Mouse (Mus musculus) ES-E14 (cell line): ENCODE results near the gene Gne. TPM values are rescaled to one million over a fixed set of nuclear protein-coding genes. Genes with fewer than 3 reads are reported as not detected.

Source experiments
- DNase-seq: peaks from one replicate; pipeline ENCODE4 v3.0.0-alpha.2; 2013; ENCODE audit warnings: low read depth, low spot score
- H3K27ac ChIP-seq: 2 replicates; pipeline ENCODE4 v1.5.1; 2012; ENCODE audit warnings: low read depth, mild to moderate bottlenecking, low read length, moderate library complexity, mixed read lengths; ENCODE audit not compliant: poor library complexity, insufficient read depth, severe bottlenecking
- H3K36me3 ChIP-seq: 2 replicates; pipeline ENCODE4 v1.6.1; 2012; ENCODE audit warnings: mild to moderate bottlenecking, low read length, moderate library complexity, mixed read lengths; ENCODE audit not compliant: control insufficient read depth, poor library complexity, insufficient read depth, severe bottlenecking
- H3K4me1 ChIP-seq, 2 experiments: fragments of 150-350 bp in 1 of 2; sonication (generic) in 1 of 2; 2 replicates each; pipeline ENCODE4 v1.6.1; 2012; ENCODE audit warnings: low read length in 2 of 2, mild to moderate bottlenecking in 1 of 2, mixed read lengths in 1 of 2; ENCODE audit not compliant: control insufficient read depth in 2 of 2, insufficient read depth in 2 of 2, poor library complexity in 1 of 2
- H3K4me3 ChIP-seq, 2 experiments: fragments of 150-350 bp in 1 of 2; sonication (generic) in 1 of 2; 2 replicates each; pipeline ENCODE4 v1.5.1; 2012; ENCODE audit warnings: low read length in 2 of 2, low read depth in 1 of 2, mild to moderate bottlenecking in 1 of 2, mixed read lengths in 1 of 2; ENCODE audit not compliant: insufficient read depth in 1 of 2, poor library complexity in 1 of 2, severe bottlenecking in 1 of 2
- H3K9ac ChIP-seq: 2 replicates; pipeline ENCODE4 v1.6.1; 2012; ENCODE audit warnings: low read depth, mild to moderate bottlenecking, low read length, mixed read lengths; ENCODE audit not compliant: poor library complexity, insufficient read depth, severe bottlenecking
- H3K9me3 ChIP-seq: fragments of 150-350 bp; sonication (generic); 2 replicates; pipeline ENCODE4 v1.6.1; 2012; ENCODE audit warnings: low read depth, mild to moderate bottlenecking, low read length; ENCODE audit not compliant: control insufficient read depth, insufficient read depth
- CHD2 ChIP-seq: IDR thresholded peaks from 2 replicates; pipeline ENCODE4 v1.6.1; 2014; ENCODE audit warnings: mild to moderate bottlenecking, low read depth, low read length, inconsistent platforms
- HCFC1 ChIP-seq: IDR thresholded peaks from 2 replicates; pipeline ENCODE4 v1.6.1; 2012; ENCODE audit warnings: low read length, inconsistent platforms, borderline replicate concordance; ENCODE audit not compliant: insufficient read depth
- MAFK ChIP-seq: IDR thresholded peaks from 2 replicates; pipeline ENCODE4 v1.6.1; 2014; ENCODE audit warnings: mild to moderate bottlenecking, low read depth, low read length, inconsistent platforms; ENCODE audit not compliant: insufficient read depth
- ZC3H11A ChIP-seq: IDR thresholded peaks from 2 replicates; pipeline ENCODE4 v1.6.1; 2012; ENCODE audit warnings: low read depth, mild to moderate bottlenecking, inconsistent platforms, low read length, borderline replicate concordance
- ZNF384 ChIP-seq: IDR thresholded peaks from 2 replicates; pipeline ENCODE4 v1.6.1; 2012; ENCODE audit warnings: low read depth, low read length, inconsistent platforms
- in situ Hi-C, 2 experiments: fragments of 600-800 bp; cut with MboI; formaldehyde crosslinking; loops; one replicate each; pipeline ENCODE4 v1.15.1; 2025; ENCODE audit warnings: low sequenced_read_pairs in 2 of 2, inconsistent platforms in 1 of 2; ENCODE audit not compliant: unreplicated experiment in 2 of 2
- total RNA-seq: library from RNA; depleted of rRNA; stranded (reverse); fragments of 300-350 nt; gene quantifications from 2 replicates; pipeline ENCODE4 v1.2.3, GENCODE M21; 2012

Gne gene
- total RNA-seq, 1 experiment = 20.5 TPM

DNA sequence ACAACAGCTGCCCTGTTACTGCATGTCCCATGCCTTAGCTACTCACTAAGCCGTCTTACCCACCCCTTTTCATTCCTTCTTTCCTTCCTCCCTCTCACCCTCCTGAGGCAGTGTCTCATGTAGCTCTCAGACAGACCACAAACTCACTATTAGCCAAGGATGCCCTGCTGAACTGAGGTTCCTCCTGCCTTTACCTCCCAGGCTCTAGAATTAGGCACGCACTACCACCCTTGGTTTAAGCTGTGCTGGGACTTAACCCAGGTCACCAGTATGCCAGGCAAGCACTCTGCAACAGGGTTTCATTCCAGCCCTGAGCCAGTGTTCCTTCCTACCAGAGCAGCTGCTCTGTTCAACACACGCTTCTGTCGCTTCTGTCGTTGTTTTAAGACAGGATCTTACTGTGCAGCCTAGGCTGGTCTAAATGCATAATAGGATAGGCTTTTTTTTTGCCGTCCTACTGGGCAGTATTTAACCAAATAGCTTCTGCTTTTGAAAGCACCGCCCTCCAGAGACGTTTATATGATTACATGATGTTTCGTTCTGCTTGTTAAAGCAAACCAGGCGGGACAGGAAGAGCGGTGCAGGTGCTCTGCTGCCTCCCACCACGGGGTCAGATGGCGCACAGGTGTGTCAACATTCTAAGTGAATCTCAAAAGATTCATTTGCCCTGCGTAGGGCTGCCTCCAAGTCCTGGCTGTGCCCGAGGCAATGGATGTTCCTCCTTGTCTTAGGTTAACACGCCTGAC lies 29.6 kb upstream of the Gne start:
- Histone ChIP-seq H3K4me1 (peaks cover 0 to 5% of the 10 kb centered on the region in 2 experiments; a peak in 1 of 4 replicates), H3K36me3 (no peaks in the 10 kb centered on the region), H3K9me3 (no peaks in the 10 kb centered on the region), H3K27ac (no peak overlapping the region), H3K9ac (no peak overlapping the region), H3K4me3 (no peak overlapping the region)
- TF ChIP-seq ZNF384 (no peak), HCFC1 (no peak), CHD2 (no peak), MAFK (no peak), ZC3H11A (no peak)
- no peak for DNase-seq
- in situ Hi-C loops = no loop called here

- no peak overlapping the region for H3K9ac ChIP-seq
- TF ChIP-seq MAFK = no peak
- no peak for TF ChIP-seq HCFC1
- TF ChIP-seq ZNF384 = no peak
- TF ChIP-seq ZC3H11A = no peak
- TF ChIP-seq CHD2 = no peak
- DNase-seq = no peak
- H3K4me3 ChIP-seq = no peak overlapping the region
- peaks cover 0 to 5% of the 10 kb centered on the region in 2 experiments; a peak in 1 of 4 replicates for H3K4me1 ChIP-seq
- in situ Hi-C loops = no loop called here
- no peaks in the 10 kb centered on the region for H3K9me3 ChIP-seq
- H3K36me3 ChIP-seq = no peaks in the 10 kb centered on the region
- H3K27ac ChIP-seq = no peak overlapping the region
Observed at GRCm38 (mm10) chr4:44112741-44113140, 28.8 kb upstream of the Gne start.

DNA sequence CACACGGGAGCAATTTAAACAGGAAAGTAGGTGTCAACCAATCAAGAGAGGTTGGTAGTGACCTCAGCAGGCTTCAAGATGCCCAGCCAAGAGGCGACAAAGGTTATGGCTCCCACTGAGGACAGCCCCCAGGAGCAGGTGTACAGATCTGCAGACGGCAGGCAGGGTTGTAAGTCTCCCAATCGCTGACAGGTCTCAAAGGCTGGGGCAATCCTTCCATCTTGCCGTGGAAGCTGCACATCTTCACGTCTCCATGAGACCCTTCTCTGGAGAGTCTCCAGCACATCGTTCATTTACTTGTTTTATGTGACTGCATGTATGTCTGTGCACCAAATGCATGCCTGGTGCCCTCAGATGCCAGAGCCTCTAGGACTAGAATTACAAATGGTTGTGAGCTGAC lies 26.8 kb upstream of the Gne start:
- in situ Hi-C loops = no loop called here
- H3K4me3 ChIP-seq = no peak overlapping the region
- H3K36me3 ChIP-seq = no peaks in the 10 kb centered on the region
- TF ChIP-seq ZC3H11A = no peak
- TF ChIP-seq MAFK = no peak
- TF ChIP-seq ZNF384 = no peak
- no peak for TF ChIP-seq CHD2
- no peak for TF ChIP-seq HCFC1
- H3K4me1 ChIP-seq = peaks cover 5 to 6% of the 10 kb centered on the region in 2 experiments; a peak in 2 of 4 replicates
- H3K9me3 ChIP-seq = no peaks in the 10 kb centered on the region
- H3K27ac ChIP-seq = no peak overlapping the region
- H3K9ac ChIP-seq = no peak overlapping the region
- DNase-seq = no peak

DNA sequence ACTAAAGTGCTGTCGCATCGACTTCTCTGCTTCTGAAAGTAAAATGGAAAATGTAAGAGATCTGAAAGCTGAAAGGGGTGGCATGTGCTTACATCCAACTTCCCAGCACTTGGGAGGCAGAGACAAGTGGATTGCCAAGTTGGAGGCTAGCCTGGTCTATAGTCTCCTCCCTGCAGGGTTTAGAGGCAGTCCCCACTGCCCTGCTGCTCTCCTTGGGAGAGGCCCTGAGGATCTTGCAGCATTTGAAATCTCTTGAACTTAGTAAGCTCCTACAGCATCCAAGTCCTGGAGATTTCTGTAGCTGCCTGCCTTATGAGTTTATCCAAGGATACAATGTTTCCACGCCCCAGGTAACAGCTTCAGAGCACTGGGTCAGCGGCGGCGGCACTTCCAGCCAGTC lies 24.3 kb upstream of the Gne start:
- H3K9me3 ChIP-seq = no peaks in the 10 kb centered on the region
- no peak overlapping the region for H3K9ac ChIP-seq
- no peak overlapping the region for H3K4me3 ChIP-seq
- H3K27ac ChIP-seq = no peak overlapping the region
- in situ Hi-C loops = no loop called here
- H3K36me3 ChIP-seq = no peaks in the 10 kb centered on the region
- peaks cover 6 to 9% of the 10 kb centered on the region in 2 experiments; a peak in 2 of 4 replicates for H3K4me1 ChIP-seq
- TF ChIP-seq ZC3H11A (no peak), ZNF384 (no peak), MAFK (no peak), HCFC1 (no peak), CHD2 (no peak)
- DNase-seq = no peak

DNA sequence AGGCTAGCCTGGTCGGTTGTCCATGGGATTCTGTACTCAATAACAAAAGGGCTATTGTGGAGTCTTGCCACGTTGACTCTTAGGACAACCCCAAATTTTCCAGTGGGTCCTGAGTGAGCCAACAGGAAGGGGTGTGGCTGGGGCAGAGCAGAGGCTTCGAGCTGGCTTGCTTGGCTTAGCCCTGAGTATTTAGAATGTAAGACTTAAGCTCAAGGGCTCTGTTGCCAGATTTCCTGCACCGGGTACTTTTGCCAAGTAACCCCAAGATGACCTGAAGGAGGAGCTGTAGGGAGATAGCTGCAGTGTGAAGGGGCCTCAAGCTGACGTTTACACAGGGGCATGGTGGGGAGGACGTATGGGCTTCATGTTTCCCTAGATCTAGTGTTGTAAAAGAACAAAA lies 23.4 kb upstream of the Gne start:
- H3K4me3 ChIP-seq = no peak overlapping the region
- no peak overlapping the region for H3K9ac ChIP-seq
- no peak for TF ChIP-seq CHD2
- no peak for TF ChIP-seq HCFC1
- no peak for TF ChIP-seq MAFK
- TF ChIP-seq ZNF384 = no peak
- TF ChIP-seq ZC3H11A = no peak
- H3K36me3 ChIP-seq = no peaks in the 10 kb centered on the region
- in situ Hi-C loops = no loop called here
- no peak overlapping the region for H3K27ac ChIP-seq
- no peaks in the 10 kb centered on the region for H3K9me3 ChIP-seq
- H3K4me1 ChIP-seq = peaks cover 6 to 8% of the 10 kb centered on the region in 2 experiments; a peak in 2 of 4 replicates
- DNase-seq = no peak
